Mouse (Mus musculus): ENCODE measurements around the gene Knstrn. TPM values are rescaled to one million over a fixed set of nuclear protein-coding genes. Genes with fewer than 3 reads are reported as not detected.

Gene Knstrn
- polyA plus RNA-seq, 1 experiment from 2014 or later = 100 TPM

DNA sequence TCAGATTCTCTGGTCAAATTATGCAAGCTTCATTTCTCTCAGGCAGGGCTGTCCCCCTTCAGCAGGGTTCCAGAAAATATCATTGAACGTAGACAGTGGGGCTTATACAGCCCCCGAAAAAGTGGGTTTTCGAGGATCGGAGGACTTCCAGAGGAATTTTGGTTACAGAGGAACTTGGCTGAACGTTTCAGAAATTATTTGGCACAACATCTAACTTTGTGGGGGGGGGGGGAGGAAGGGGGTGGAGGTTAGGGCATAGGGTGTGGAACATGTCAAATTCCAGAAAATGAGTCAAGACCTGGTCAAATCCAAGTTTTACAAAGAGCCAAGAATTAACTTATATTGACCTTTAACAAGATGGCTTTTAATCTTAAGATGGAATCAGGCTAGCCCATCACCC, 15.3 kb downstream of the Knstrn start:
- 91% methylated on average over 5 of the region's 5 CpGs for WGBS
- Histone ChIP-seq H3K36me3 (peaks cover 96% of the 10 kb centered on the region), H3K9me3 (peaks cover 6% of the 10 kb centered on the region; the same call in 1 of the 2 replicates), H3K4me2 (no peak overlapping the region), H3K4me3 (no peak overlapping the region), H3K4me1 (no peaks in the 10 kb centered on the region), H3K9ac (no peak overlapping the region), H3K27ac (replicated peaks) (no peak overlapping the region), H3K27me3 (replicated peaks) (no peaks in the 10 kb centered on the region)
- ATAC-seq (ENCODE audit: extremely low read depth, insufficient number of reproducible peaks, low FRiP score, low TSS enrichment) = no peak

DNA sequence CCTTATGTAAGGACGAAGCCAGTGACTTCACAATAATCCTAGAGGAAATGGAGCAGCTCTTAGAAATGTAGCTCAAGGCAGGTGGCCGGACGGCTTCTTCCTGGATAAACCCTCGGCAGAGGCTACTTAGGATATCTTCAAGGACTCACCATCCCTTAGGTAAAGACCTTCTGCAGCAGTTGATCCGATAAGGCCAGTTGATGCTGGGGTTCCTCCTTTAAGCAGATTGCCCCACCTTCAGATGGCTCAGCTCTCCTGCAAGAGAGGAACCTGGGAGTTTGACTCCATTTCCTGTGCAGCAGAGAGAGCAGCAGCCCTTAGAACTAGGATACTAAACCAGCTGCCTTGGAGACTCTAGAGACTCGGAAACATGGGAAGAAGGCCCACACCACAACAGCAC, 20.3 kb downstream of the Knstrn start:
- Histone ChIP-seq H3K9ac (no peak overlapping the region), H3K27me3 (replicated peaks) (no peaks in the 10 kb centered on the region)
- ATAC-seq (ENCODE audit: extremely low read depth, insufficient number of reproducible peaks, low FRiP score, low TSS enrichment) = no peak

DNA sequence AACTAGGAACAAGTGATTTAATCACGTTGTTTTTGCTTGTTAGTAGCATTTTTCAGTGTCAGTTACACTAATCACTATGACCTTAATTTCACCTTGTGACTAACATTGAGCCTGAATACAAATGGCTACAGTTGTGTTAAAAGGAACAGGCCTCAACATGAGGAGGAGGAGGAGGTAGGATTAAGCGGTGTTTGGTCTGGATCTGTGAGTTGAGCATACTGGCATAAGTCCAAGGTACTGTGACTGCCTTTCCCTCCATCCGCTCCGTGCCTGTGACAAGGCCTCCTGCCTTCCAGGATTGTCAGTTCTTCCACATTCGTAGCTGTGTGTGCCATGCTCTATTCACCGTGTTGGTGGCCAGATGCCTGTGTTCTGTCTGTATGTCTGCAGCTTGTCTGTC, 21.3 kb downstream of the Knstrn start:
- peaks cover 19% of the 10 kb centered on the region for H3K4me1 ChIP-seq
- no peak overlapping the region for H3K4me3 ChIP-seq
- no peak overlapping the region for H3K9ac ChIP-seq
- no peak for ATAC-seq (ENCODE audit: extremely low read depth, insufficient number of reproducible peaks, low FRiP score, low TSS enrichment)
- H3K27me3 ChIP-seq (replicated peaks) = no peaks in the 10 kb centered on the region
- no peak overlapping the region for H3K4me2 ChIP-seq
- WGBS = 47% methylated on average over 6 of the region's 6 CpGs
- peaks cover 61% of the 10 kb centered on the region for H3K36me3 ChIP-seq
- H3K9me3 ChIP-seq = no peaks in the 10 kb centered on the region
- no peak overlapping the region; the same call in 1 of the 2 replicates for H3K27ac ChIP-seq (replicated peaks)

More for the DNA sequence above, 20.3 kb downstream of the Knstrn start:
- no peaks in the 10 kb centered on the region for H3K9me3 ChIP-seq
- H3K27ac ChIP-seq (replicated peaks) = no peak overlapping the region
- no peak overlapping the region for H3K4me2 ChIP-seq
- peaks cover 19% of the 10 kb centered on the region for H3K4me1 ChIP-seq
- H3K36me3 ChIP-seq = peaks cover 72% of the 10 kb centered on the region
- 92% methylated on average over 6 of the region's 6 CpGs for WGBS
- H3K4me3 ChIP-seq = no peak overlapping the region

DNA sequence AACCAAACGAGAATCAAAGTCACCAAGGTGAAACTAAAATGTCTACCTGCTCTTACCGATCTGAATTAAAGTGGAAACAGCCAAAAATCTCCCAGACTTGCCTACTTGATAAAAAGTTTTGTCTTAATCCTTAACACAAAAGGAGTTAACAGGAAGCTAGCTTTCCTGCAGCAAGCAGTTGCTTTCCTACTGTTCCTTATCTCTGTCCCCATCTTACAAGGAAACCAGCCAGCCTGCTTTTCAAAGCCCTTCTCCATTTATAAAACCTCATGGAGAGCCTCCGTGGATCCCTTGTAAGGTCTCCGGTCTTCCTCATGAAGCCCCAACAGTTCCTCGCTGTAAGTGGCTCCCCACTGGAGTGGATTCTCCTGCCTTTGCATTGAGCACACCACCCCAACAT, 24.5 kb downstream of the Knstrn start:
- H3K9ac ChIP-seq = no peak overlapping the region
- H3K4me2 ChIP-seq = no peak overlapping the region
- no peak for ATAC-seq (ENCODE audit: extremely low read depth, insufficient number of reproducible peaks, low FRiP score, low TSS enrichment)
- H3K36me3 ChIP-seq = peaks cover 29% of the 10 kb centered on the region
- no peak overlapping the region for H3K27ac ChIP-seq (replicated peaks)
- H3K4me3 ChIP-seq = no peak overlapping the region
- no peaks in the 10 kb centered on the region for H3K27me3 ChIP-seq (replicated peaks)
- H3K9me3 ChIP-seq = no peaks in the 10 kb centered on the region
- WGBS = 37% methylated on average over 5 of the region's 5 CpGs
- peaks cover 31% of the 10 kb centered on the region for H3K4me1 ChIP-seq

DNA sequence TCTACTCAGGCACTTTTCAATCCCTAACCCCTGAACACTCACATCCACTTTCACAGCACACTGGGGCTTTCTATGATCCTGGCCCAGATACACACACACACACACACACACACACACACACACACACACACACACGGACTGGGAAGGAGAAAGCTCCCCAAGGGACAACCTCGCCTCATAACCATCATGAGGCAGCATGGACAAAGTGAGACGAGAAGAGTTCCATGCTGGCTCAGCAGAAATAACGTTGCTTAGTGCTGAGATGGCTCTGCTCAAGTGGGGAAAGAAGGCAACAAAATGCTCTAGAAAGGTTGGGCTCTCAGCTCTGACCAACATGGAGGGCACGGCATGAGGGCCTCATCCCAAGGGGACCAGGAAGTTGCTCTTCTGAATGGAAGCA, 27.4 kb downstream of the Knstrn start:
- Histone ChIP-seq H3K27ac (replicated peaks) (no peak overlapping the region), H3K4me1 (peaks cover 31% of the 10 kb centered on the region), H3K4me2 (no peak overlapping the region), H3K9me3 (no peaks in the 10 kb centered on the region), H3K9ac (no peak overlapping the region), H3K27me3 (replicated peaks) (no peaks in the 10 kb centered on the region), H3K36me3 (0 out of 2 replicates have a peak, but pooled peaks cover 2% of the 10 kb centered on the region), H3K4me3 (no peak overlapping the region)
- ATAC-seq (ENCODE audit: extremely low read depth, insufficient number of reproducible peaks, low FRiP score, low TSS enrichment) = no peak
- 71% methylated on average over 4 of the region's 5 CpGs for WGBS

DNA sequence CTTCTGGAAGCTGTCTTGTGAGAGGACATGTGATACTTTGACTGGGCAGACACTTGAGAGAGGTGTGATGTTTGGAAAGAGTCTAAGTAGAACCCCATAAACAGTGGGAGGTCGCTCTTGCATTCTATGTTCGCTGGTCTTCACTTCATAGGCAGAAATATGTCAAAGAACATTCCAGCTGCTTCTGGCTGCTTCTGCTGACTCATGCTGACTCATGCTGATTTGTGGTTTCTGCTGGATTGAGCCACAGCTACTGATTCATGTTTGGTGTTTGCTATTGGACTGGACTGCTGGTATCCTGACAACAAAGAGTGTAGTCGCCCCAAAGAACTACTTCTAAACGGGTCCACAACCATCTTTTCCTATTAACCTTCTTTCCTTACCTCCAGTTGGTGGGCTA, 28.0 kb downstream of the Knstrn start:
- peak; percentile 66 for ATAC-seq (ENCODE audit: extremely low read depth, insufficient number of reproducible peaks, low FRiP score, low TSS enrichment)
- no peaks in the 10 kb centered on the region for H3K27me3 ChIP-seq (replicated peaks)
- H3K4me2 ChIP-seq = no peak overlapping the region
- H3K27ac ChIP-seq (replicated peaks) = no peak overlapping the region; the same call in 1 of the 2 replicates
- H3K4me3 ChIP-seq = no peak overlapping the region
- H3K9ac ChIP-seq = no peak overlapping the region
- H3K36me3 ChIP-seq = no peaks in the 10 kb centered on the region
- H3K9me3 ChIP-seq = no peaks in the 10 kb centered on the region
- H3K4me1 ChIP-seq = peaks cover 33% of the 10 kb centered on the region
- WGBS = 81% methylated on average over 4 of the region's 4 CpGs

DNA sequence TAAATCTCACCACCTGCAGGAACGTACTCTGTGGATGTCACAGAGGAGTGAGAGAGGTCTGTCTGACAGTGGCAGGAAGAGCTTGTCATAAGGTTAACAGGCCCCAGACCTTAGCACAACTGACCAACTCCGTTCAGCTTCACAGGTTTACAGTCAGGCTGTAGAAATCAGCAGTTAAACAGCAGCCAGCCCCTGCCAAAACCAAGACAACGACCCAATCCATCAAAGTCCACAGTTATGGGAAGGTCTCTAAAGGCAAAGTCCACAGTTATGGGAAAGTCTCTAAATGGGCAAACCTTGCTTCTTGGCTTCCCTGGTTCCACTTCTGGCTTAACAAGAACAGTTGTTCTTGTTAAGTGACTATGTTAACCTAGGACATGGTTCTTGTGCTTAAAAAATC, 30.6 kb downstream of the Knstrn start:
- 62% methylated on average over 3 of the region's 3 CpGs for WGBS

DNA sequence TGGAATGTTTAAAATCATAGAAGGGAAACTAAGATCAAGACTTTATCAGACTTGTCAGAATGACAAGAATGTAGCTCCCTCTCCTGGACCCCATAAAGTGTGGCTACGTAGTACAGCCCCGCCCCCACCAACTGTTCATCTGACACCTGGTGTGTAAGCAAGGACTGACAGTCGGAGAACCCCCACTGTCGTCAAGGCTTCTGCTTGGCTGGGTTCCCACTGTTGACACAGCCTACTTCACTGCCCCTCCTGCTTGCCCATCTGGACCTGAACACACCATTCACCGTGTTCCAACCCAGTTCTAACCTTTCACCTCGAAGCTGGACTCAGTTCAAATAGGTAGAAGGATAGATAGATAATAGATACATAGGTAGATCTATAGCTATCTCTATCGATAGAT, 32.4 kb downstream of the Knstrn start:
- WGBS = 40% methylated on average over 7 of the region's 7 CpGs
- peaks cover 8% of the 10 kb centered on the region for H3K4me1 ChIP-seq
- no peaks in the 10 kb centered on the region for H3K36me3 ChIP-seq
- no peak overlapping the region for H3K9ac ChIP-seq
- ATAC-seq (ENCODE audit: extremely low read depth, insufficient number of reproducible peaks, low FRiP score, low TSS enrichment) = no peak
- H3K27me3 ChIP-seq (replicated peaks) = peaks cover 6% of the 10 kb centered on the region; the same call in 1 of the 2 replicates
- no peak overlapping the region for H3K27ac ChIP-seq (replicated peaks)
- H3K9me3 ChIP-seq = no peaks in the 10 kb centered on the region
- no peak overlapping the region for H3K4me2 ChIP-seq
- H3K4me3 ChIP-seq = no peak overlapping the region

More for the DNA sequence above, 30.6 kb downstream of the Knstrn start:
- Histone ChIP-seq H3K9ac (no peak overlapping the region), H3K4me3 (no peak overlapping the region), H3K27ac (replicated peaks) (no peak overlapping the region), H3K4me1 (peaks cover 19% of the 10 kb centered on the region), H3K4me2 (no peak overlapping the region), H3K27me3 (replicated peaks) (peaks cover 6% of the 10 kb centered on the region; the same call in 1 of the 2 replicates), H3K36me3 (no peaks in the 10 kb centered on the region), H3K9me3 (no peaks in the 10 kb centered on the region)
- no peak for ATAC-seq (ENCODE audit: extremely low read depth, insufficient number of reproducible peaks, low FRiP score, low TSS enrichment)

DNA sequence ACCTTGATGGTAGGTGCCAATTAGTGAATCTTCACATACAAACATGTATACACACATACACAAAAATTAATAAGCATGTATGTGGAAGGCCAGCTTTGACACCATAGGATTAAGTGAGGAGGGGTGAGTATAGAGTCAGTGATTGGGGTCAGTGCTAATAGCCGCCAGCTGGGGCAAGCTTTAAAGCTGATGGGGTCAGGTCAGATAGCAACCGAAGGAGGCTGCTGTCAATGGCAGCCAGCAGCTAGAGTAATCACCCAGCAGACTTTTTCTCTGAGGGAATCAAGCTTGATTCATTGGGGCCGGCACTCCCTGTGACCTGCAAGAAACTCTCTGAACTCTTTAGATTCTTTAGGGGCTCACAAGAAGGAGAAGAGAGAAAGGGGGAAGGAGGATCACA, 38.0 kb downstream of the Knstrn start:
- WGBS = 22% methylated on average over 3 of the region's 3 CpGs
- Histone ChIP-seq H3K36me3 (no peaks in the 10 kb centered on the region), H3K4me2 (no peak overlapping the region), H3K4me3 (no peak overlapping the region), H3K27me3 (replicated peaks) (peaks cover 6% of the 10 kb centered on the region; the same call in 1 of the 2 replicates), H3K4me1 (no peaks in the 10 kb centered on the region), H3K27ac (replicated peaks) (no peak overlapping the region), H3K9ac (no peak overlapping the region), H3K9me3 (no peaks in the 10 kb centered on the region)
- ATAC-seq (ENCODE audit: extremely low read depth, insufficient number of reproducible peaks, low FRiP score, low TSS enrichment) = no peak

DNA sequence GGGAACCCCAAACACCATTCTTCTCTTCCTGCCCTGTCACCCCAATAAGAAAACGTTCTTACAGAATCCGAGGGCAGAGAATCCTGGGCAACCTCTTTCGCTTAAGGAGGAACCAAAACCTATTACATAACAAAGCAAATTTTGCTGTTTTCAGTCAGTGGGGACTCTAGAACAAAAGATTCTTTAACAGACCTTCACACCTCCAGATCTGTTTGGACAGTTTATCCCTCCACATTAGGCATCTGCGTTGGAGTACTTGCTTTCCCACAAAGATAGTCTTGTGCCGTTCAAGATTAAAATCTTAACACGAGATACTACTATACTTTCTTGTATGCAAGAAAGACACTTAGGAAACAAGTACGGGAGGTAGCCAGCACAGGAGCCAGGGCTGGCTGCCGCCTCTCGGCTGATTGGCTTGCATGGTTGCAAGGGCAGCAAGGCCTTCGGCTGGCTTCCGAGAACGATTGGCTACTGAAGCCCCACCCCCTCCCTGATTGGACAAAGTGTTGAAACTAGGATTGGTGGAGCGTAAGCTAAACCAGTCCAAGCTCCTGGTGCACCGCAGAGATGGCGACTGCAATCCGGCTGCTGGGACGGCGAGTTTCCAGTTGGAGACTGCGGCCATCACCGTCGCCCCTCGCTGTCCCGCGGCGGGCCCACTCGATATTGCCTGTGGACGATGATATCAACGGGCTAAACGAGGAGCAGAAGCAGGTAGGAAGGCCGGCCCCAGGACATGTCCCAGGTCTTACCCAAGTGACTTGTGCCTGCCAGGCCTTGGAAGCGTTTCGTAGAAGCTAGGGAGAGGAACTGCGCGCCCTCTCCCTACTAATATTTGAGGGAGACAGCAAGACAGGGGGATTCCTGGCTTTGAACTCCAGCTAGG, 47.9 kb downstream of the Knstrn start, which contains the start of gene Ivd:
Gene Ivd (plus strand): TSS at position 501 of the 886 bp plus-strand sequence.
- no peaks in the 10 kb centered on the region for H3K27me3 ChIP-seq (replicated peaks)
- peak within 1 kb of the TSS; percentile 61 for H3K27ac ChIP-seq (replicated peaks)
- peak; percentile 97 for ATAC-seq (ENCODE audit: extremely low read depth, insufficient number of reproducible peaks, low FRiP score, low TSS enrichment)
- H3K36me3 ChIP-seq = 0 out of 2 replicates have a peak, but pooled peaks cover 15% of the 10 kb centered on the region
- peak within 1 kb of the TSS; percentile 71 for H3K4me2 ChIP-seq
- WGBS = under 1% methylated on average over 34 of the region's 34 CpGs
- no peaks in the 10 kb centered on the region for H3K9me3 ChIP-seq
- peak within 1 kb of the TSS; percentile 72 for H3K4me3 ChIP-seq
- H3K4me1 ChIP-seq = peaks cover 24% of the 10 kb centered on the region
- peak within 1 kb of the TSS; percentile 86 for H3K9ac ChIP-seq

DNA sequence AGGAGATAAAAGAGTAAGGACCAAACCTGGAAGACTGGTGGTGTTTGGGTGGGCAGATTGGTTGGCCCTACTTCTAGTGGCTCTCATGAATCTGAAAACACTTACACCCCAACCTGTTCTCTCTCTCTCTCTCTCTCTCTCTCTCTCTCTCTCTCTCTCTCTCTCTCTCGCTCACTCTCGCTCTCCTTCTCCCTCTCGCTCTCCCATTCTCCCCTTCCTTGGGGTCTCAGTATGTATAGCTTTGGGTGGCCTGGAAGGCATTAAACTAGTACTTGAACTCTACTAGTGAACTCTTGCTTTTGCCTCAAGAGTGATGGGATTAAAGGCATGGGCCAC, 48.5 kb downstream of the Knstrn start:
- Histone ChIP-seq H3K36me3 (0 out of 2 replicates have a peak, but pooled peaks cover 15% of the 10 kb centered on the region), H3K9me3 (no peaks in the 10 kb centered on the region), H3K4me3 (peak overlapping the region; percentile 72), H3K4me2 (peak overlapping the region; percentile 71), H3K27me3 (replicated peaks) (no peaks in the 10 kb centered on the region), H3K4me1 (peaks cover 24% of the 10 kb centered on the region), H3K27ac (replicated peaks) (peak overlapping the region; percentile 61), H3K9ac (peak overlapping the region; percentile 86)
- no peak for ATAC-seq (ENCODE audit: extremely low read depth, insufficient number of reproducible peaks, low FRiP score, low TSS enrichment)
- WGBS = 48% methylated on average over 3 of the region's 3 CpGs

DNA sequence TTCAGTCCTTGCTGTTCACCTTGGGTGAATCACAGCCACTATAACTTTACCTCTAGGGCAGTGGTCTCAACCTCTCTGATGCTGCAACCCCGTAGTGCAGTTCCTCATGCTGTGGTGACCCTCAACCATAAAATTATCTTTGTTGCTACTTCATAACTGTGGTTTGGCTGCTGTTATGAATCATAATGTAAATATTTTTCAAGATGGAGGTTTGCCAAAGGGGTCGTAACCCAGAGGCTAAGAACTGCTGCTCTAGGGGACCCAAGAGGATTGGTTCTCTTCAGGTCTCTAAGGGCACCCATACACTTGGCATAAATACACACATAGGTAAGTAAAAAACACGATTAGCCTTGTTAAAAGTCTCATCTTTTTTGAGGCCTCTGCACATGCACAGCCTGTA, 56.8 kb downstream of the Knstrn start:
- peaks cover 57% of the 10 kb centered on the region for H3K36me3 ChIP-seq
- H3K4me1 ChIP-seq = peaks cover 14% of the 10 kb centered on the region
- no peaks in the 10 kb centered on the region for H3K27me3 ChIP-seq (replicated peaks)
- no peak overlapping the region for H3K27ac ChIP-seq (replicated peaks)
- H3K9ac ChIP-seq = no peak overlapping the region
- no peak for ATAC-seq (ENCODE audit: extremely low read depth, insufficient number of reproducible peaks, low FRiP score, low TSS enrichment)
- no peak overlapping the region for H3K4me3 ChIP-seq
- no peaks in the 10 kb centered on the region for H3K9me3 ChIP-seq
- no peak overlapping the region for H3K4me2 ChIP-seq
- 83% methylated on average over 3 of the region's 3 CpGs for WGBS

All from heart, embryonic 13.5 days (tissue).